Mouse (Mus musculus): Measurements from ENCODE around the gene Pros1.

GRCm38 (mm10) chr16:62813790-62814189 lies 40.3 kb upstream of the Pros1 start:
- TF ChIP-seq CTCF (IDR thresholded peaks at IDR 0.05; ENCODE audit: borderline replicate concordance, extremely low read depth, insufficient read depth, insufficient read length): no peak
- TF ChIP-seq POLR2A (IDR thresholded peaks at IDR 0.05; ENCODE audit: borderline replicate concordance, extremely low read depth, insufficient read depth, insufficient read length, poor library complexity, severe bottlenecking): no peak

Data from brain, embryonic 14.5 days (tissue).